Mouse (Mus musculus) cerebellum, adult 2 months (tissue): Measurements from ENCODE around the gene F8.

Source experiments
- CTCF ChIP-seq: fragments of 200-500 bp; IDR thresholded peaks from 2 replicates; pipeline ENCODE4 v1.5.1; 2011; ENCODE audit warnings: low read depth, mild to moderate bottlenecking, control low read depth, low read length, moderate library complexity, borderline replicate concordance; ENCODE audit not compliant: insufficient read depth
- POLR2A ChIP-seq: fragments of 200-500 bp; IDR thresholded peaks from 2 replicates; pipeline ENCODE4 v1.6.1; 2011; ENCODE audit warnings: low read length, control low read depth, borderline replicate concordance; ENCODE audit not compliant: insufficient read depth

- TF ChIP-seq CTCF (no peak), POLR2A (peak; percentile 50; the same call in 1 of the 2 replicates)
Observed at GRCm38 (mm10) chrX:75130467-75131160, 251.8 kb downstream of the F8 start, which contains the start of gene Mpp1.
